ENCODE assay signal across 19 mouse cellular contexts in the genomic region with DNA sequence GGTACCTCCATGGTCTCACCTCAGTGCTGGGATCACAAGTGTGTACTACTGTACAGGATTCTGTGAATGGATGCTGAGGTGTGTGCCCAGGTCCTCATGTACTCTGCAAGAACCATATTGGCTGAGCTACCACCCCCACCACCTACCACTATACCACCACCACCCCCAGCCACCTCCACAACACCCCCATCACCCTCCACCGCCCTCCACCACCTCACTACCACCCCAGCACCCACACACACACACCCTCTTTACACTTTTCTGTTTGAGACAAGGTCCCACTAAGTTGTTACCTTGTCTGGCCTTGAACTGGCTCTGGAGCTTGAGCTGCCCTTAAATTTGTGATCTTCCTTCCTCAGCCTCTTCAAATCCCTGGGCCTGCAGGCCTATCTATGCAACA.
DNase-seq lines count a peak whose midpoint lies in the region; ATAC-seq and TF ChIP-seq lines count a peak whose summit lies in the region.
"Had no signal": no experiment of that assay in that cellular context is flagged by ENCODE, and none has a peak within 500 bp of the region (broad histone marks: within the 10 kb centered on the region; RNA-seq: fewer than 3 reads in every experiment).

No protein-coding gene starts in this region.

- H3K27me3 ChIP-seq in forebrain, embryonic 13.5 days, result no peaks in the 10 kb centered on the region
- H3K27me3 ChIP-seq in forebrain, embryonic 10.5 days (ENCODE audit: poor library complexity, severe bottlenecking), result 0 out of 2 replicates have a peak, but pooled peaks cover 5% of the 10 kb centered on the region
- H3K27me3 ChIP-seq in spleen, adult 2 months (ENCODE audit: control insufficient read depth, insufficient read depth, low read length), result no peaks in the 10 kb centered on the region
- H3K27me3 ChIP-seq in limb, embryonic 10.5 days (ENCODE audit: low read depth, poor library complexity, severe bottlenecking), result no peaks in the 10 kb centered on the region
- no peaks in the 10 kb centered on the region for H3K27me3 ChIP-seq in neural tube, embryonic 15.5 days (replicated peaks)
- H3K27me3 ChIP-seq: heart, embryonic 15.5 days; midbrain, embryonic 12.5 days had no signal

- 100% methylated on average over 1 of the region's 1 CpGs for WGBS in forebrain, embryonic 13.5 days
- 93% methylated on average over 1 of the region's 1 CpGs for WGBS in forebrain, embryonic 10.5 days
- WGBS in spleen, adult 2 months, result 80% methylated on average over 1 of the region's 1 CpGs
- WGBS in limb, embryonic 10.5 days, result 86% methylated on average over 1 of the region's 1 CpGs
- WGBS in neural tube, embryonic 15.5 days, result 88% methylated on average over 1 of the region's 1 CpGs

- H3K27ac ChIP-seq in forebrain, embryonic 13.5 days, result peak overlapping the region; percentile 61; the same call in 1 of the 2 replicates
- H3K27ac ChIP-seq in forebrain, embryonic 10.5 days, result no peak overlapping the region
- H3K27ac ChIP-seq in spleen, adult 2 months (ENCODE audit: insufficient read depth, low read length), result 0 out of 2 replicates have a peak overlapping the region, but pooled peaks have one; percentile 53
- H3K27ac ChIP-seq in limb, embryonic 10.5 days, result 0 out of 2 replicates have a peak overlapping the region, but pooled peaks have one; percentile 7
- peak overlapping the region; percentile 60; the same call in 1 of the 2 replicates for H3K27ac ChIP-seq in neural tube, embryonic 15.5 days (replicated peaks)
- H3K27ac ChIP-seq: heart, embryonic 15.5 days had no signal

- ATAC-seq in forebrain, embryonic 13.5 days, result no peak
- no peak for ATAC-seq in neural tube, embryonic 15.5 days (ENCODE audit: low FRiP score)

- no peak overlapping the region for H3K9ac ChIP-seq in forebrain, embryonic 13.5 days
- no peak overlapping the region for H3K9ac ChIP-seq in neural tube, embryonic 15.5 days (replicated peaks)
- H3K9ac ChIP-seq: heart, embryonic 15.5 days; midbrain, embryonic 12.5 days had no signal

- TF ChIP-seq POLR2A in spleen, adult 2 months (IDR thresholded peaks at IDR 0.05; ENCODE audit: low read depth, low read length), result no peak

- no peaks in the 10 kb centered on the region for H3K9me3 ChIP-seq in forebrain, embryonic 13.5 days (replicated peaks)
- no peaks in the 10 kb centered on the region for H3K9me3 ChIP-seq in forebrain, embryonic 10.5 days
- no peaks in the 10 kb centered on the region for H3K9me3 ChIP-seq in limb, embryonic 10.5 days (replicated peaks)
- no peaks in the 10 kb centered on the region for H3K9me3 ChIP-seq in neural tube, embryonic 15.5 days (replicated peaks)
- H3K9me3 ChIP-seq: heart, embryonic 15.5 days; midbrain, embryonic 12.5 days had no signal

- H3K36me3 ChIP-seq in forebrain, embryonic 13.5 days (ENCODE audit: poor library complexity, severe bottlenecking), result no peaks in the 10 kb centered on the region
- no peaks in the 10 kb centered on the region for H3K36me3 ChIP-seq in forebrain, embryonic 10.5 days (replicated peaks)
- no peaks in the 10 kb centered on the region for H3K36me3 ChIP-seq in spleen, adult 2 months (ENCODE audit: control insufficient read depth, insufficient read depth, low read length)
- H3K36me3 ChIP-seq in limb, embryonic 10.5 days, result no peaks in the 10 kb centered on the region
- H3K36me3 ChIP-seq in neural tube, embryonic 15.5 days, result no peaks in the 10 kb centered on the region
- H3K36me3 ChIP-seq: heart, embryonic 15.5 days; midbrain, embryonic 12.5 days had no signal

- no peak overlapping the region for H3K4me2 ChIP-seq in forebrain, embryonic 13.5 days
- H3K4me2 ChIP-seq in neural tube, embryonic 15.5 days, result no peak overlapping the region
- H3K4me2 ChIP-seq: heart, embryonic 15.5 days; liver, embryonic 11.5 days; midbrain, embryonic 12.5 days had no signal

- no peak for TF ChIP-seq CTCF in spleen, adult 2 months (IDR thresholded peaks at IDR 0.05; ENCODE audit: extremely low read depth, insufficient read depth, insufficient read length, insufficient replicate concordance)

- peaks cover 27% of the 10 kb centered on the region for H3K4me1 ChIP-seq in forebrain, embryonic 13.5 days
- H3K4me1 ChIP-seq in forebrain, embryonic 10.5 days, result peaks cover 18% of the 10 kb centered on the region
- peaks cover 7% of the 10 kb centered on the region; the same call in 1 of the 2 replicates for H3K4me1 ChIP-seq in spleen, adult 2 months (ENCODE audit: control insufficient read depth, insufficient read depth, insufficient read length)
- H3K4me1 ChIP-seq in limb, embryonic 10.5 days, result peaks cover 16% of the 10 kb centered on the region
- peaks cover 19% of the 10 kb centered on the region for H3K4me1 ChIP-seq in neural tube, embryonic 15.5 days
- H3K4me1 ChIP-seq: heart, embryonic 15.5 days had no signal

- no peak for DNase-seq in forebrain, embryonic 10.5 days (ENCODE audit: extremely low spot score, low spot score)
- DNase-seq in spleen, adult 2 months (ENCODE audit: low read depth in 1 of 2, low spot score in 2 of 2), result no peak
- DNase-seq in spleen, postnatal 4 days (ENCODE audit: low spot score in 2 of 2), result no peak
- DNase-seq in limb, embryonic 10.5 days (ENCODE audit: low spot score), result no peak
- no peak for DNase-seq in cerebellum, postnatal 14 days
- no peak for DNase-seq in kidney, adult 9 months
- DNase-seq: cerebellum, adult 11 months; cerebellum, postnatal 36 days; gastrocnemius, postnatal 36 days; kidney, postnatal 4 days; lung, adult 2 months; lung, postnatal 4 days; right cerebral cortex, postnatal 25 days had no signal

- H3K4me3 ChIP-seq in forebrain, embryonic 13.5 days, result no peak overlapping the region
- H3K4me3 ChIP-seq in forebrain, embryonic 10.5 days, result no peak overlapping the region
- no peak overlapping the region for H3K4me3 ChIP-seq in spleen, adult 2 months (ENCODE audit: extremely low read depth, insufficient read depth, insufficient read length)
- H3K4me3 ChIP-seq in limb, embryonic 10.5 days, result no peak overlapping the region
- H3K4me3 ChIP-seq in neural tube, embryonic 15.5 days (replicated peaks), result no peak overlapping the region
- H3K4me3 ChIP-seq: erythroblast, embryonic 14.5 days; heart, embryonic 15.5 days; midbrain, embryonic 12.5 days had no signal
